Mouse (Mus musculus) myocyte (in vitro differentiated cells): ENCODE data around the gene 4930412O13Rik. TPM values are rescaled to one million over a fixed set of nuclear protein-coding genes. Genes with fewer than 3 reads are reported as not detected.

Source experiments
- H3K27me3 ChIP-seq: one replicate; pipeline ENCODE4 v1.6.1; 2011; ENCODE audit not compliant: control insufficient read depth, insufficient read depth, insufficient read length
- H3K36me3 ChIP-seq: one replicate; pipeline ENCODE4 v1.6.1; 2011; ENCODE audit not compliant: control insufficient read depth, insufficient read depth
- H3K4me2 ChIP-seq: one replicate; pipeline ENCODE4 v1.6.1; 2011; ENCODE audit warnings: low read depth, control low read depth
- H3K4me3 ChIP-seq: one replicate; pipeline ENCODE4 v1.5.1; 2011; ENCODE audit warnings: mild to moderate bottlenecking, control low read depth, moderate library complexity
- H3K79me2 ChIP-seq: one replicate; pipeline ENCODE4 v1.6.1; 2011; ENCODE audit not compliant: control insufficient read depth, insufficient read depth
- H3ac ChIP-seq: one replicate; pipeline ENCODE4 v1.6.1; 2011; ENCODE audit not compliant: control insufficient read depth, insufficient read length
- CEBPB ChIP-seq: IDR thresholded peaks from 2 replicates; pipeline ENCODE4 v1.6.1; 2011; ENCODE audit warnings: mild to moderate bottlenecking, moderate library complexity; ENCODE audit not compliant: poor library complexity, insufficient read depth, severe bottlenecking
- E2F4 ChIP-seq: IDR thresholded peaks from one replicate; pipeline ENCODE4 v1.6.1; 2011; ENCODE audit warnings: mild to moderate bottlenecking, control low read depth, moderate library complexity; ENCODE audit not compliant: insufficient read depth
- MAX ChIP-seq: IDR thresholded peaks from one replicate; pipeline ENCODE4 v1.6.1; 2011; ENCODE audit warnings: low read depth, mild to moderate bottlenecking, control low read depth
- MYOD1 ChIP-seq, 3 experiments: IDR thresholded peaks; one replicate each; pipeline ENCODE4 v1.6.1; 2011; ENCODE audit warnings: control low read depth in 2 of 3, low read depth in 2 of 3, mild to moderate bottlenecking in 2 of 3, moderate library complexity in 1 of 3; ENCODE audit not compliant: insufficient read length in 2 of 3, control insufficient read depth in 1 of 3
- MYOG ChIP-seq, 3 experiments: IDR thresholded peaks; one replicate each; pipeline ENCODE4 v1.6.1; 2011; ENCODE audit warnings: control low read depth in 2 of 3, low read depth in 2 of 3, mild to moderate bottlenecking in 2 of 3; ENCODE audit not compliant: insufficient read length in 2 of 3, control insufficient read depth in 1 of 3, insufficient read depth in 1 of 3
- POLR2A ChIP-seq: IDR thresholded peaks from one replicate; pipeline ENCODE4 v1.6.1; 2011; ENCODE audit warnings: low read depth, mild to moderate bottlenecking, control low read depth, moderate library complexity; ENCODE audit not compliant: insufficient read length
- POLR2AphosphoS2 ChIP-seq: IDR thresholded peaks from one replicate; pipeline ENCODE4 v1.6.1; 2011; ENCODE audit warnings: low read depth, control low read depth; ENCODE audit not compliant: insufficient read length
- REST ChIP-seq: IDR thresholded peaks from one replicate; pipeline ENCODE4 v1.6.1; 2011; ENCODE audit warnings: mild to moderate bottlenecking, control low read depth, moderate library complexity; ENCODE audit not compliant: insufficient read depth, insufficient read length
- SRF ChIP-seq: IDR thresholded peaks from one replicate; pipeline ENCODE4 v1.6.1; 2011; ENCODE audit warnings: low read depth; ENCODE audit not compliant: control insufficient read depth, insufficient read length
- TCF12 ChIP-seq: IDR thresholded peaks from one replicate; pipeline ENCODE4 v1.6.1; 2011; ENCODE audit warnings: mild to moderate bottlenecking, control low read depth; ENCODE audit not compliant: poor library complexity, insufficient read depth, severe bottlenecking
- TCF3 ChIP-seq: IDR thresholded peaks from one replicate; pipeline ENCODE4 v1.6.1; 2011; ENCODE audit warnings: low read depth, control low read depth; ENCODE audit not compliant: insufficient read length
- USF1 ChIP-seq: IDR thresholded peaks from one replicate; pipeline ENCODE4 v1.6.1; 2011; ENCODE audit warnings: low read depth, mild to moderate bottlenecking, control low read depth, moderate library complexity
- polyA plus RNA-seq: library from polyadenylated mRNA; unstranded; fragments of >200 nt; fragmentation: generic; extraction: Trizol; gene quantifications from one replicate; pipeline ENCODE4 v1.2.1, GENCODE M21; 2012; ENCODE audit warnings: missing spikeins

The 4930412O13Rik gene
- polyA plus RNA-seq, 1 experiment: not detected

DNA sequence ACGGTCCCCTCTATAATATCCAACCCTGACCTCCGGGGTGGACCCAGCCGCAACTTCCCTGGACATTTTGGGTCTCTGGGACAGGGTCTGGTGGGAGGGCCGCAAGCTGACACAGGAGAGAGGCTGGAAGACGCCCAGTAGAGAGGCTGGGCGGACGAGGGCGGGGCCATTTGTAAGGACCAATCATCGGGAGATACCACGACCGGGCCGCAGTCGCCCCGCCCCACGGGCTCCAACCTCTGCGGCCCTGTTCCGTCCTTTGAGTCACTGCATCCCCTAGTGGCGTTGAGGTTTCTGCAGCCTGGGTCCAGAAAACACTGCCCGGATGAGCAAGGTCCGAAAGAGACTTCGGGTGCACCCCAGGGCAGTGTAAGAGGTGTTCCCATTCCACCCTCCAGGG lies 1.6 kb upstream of the 4930412O13Rik start:
- no peaks in the 10 kb centered on the region for H3K27me3 ChIP-seq
- peak overlapping the region; percentile 74 for H3K4me2 ChIP-seq
- peak overlapping the region; percentile 74 for H3K4me3 ChIP-seq
- H3ac ChIP-seq: peak overlapping the region; percentile 20
- peaks cover 8% of the 10 kb centered on the region for H3K79me2 ChIP-seq
- no peak for TF ChIP-seq MAX
- no peak for TF ChIP-seq E2F4
- no peak for TF ChIP-seq SRF
- no peak for TF ChIP-seq REST
- TF ChIP-seq POLR2AphosphoS2: peak; percentile 35
- no peak for TF ChIP-seq MYOD1 (IDR thresholded peaks at IDR 0.05; ENCODE audit: control insufficient read depth in 1 of 3, insufficient read length in 2 of 3, low read depth in 2 of 3)
- no peak for TF ChIP-seq CEBPB
- no peak for TF ChIP-seq TCF12
- TF ChIP-seq USF1: no peak
- TF ChIP-seq POLR2A: peak; percentile 61
- TF ChIP-seq TCF3: no peak
- peak in 1 of 3 experiments; percentile 19 for TF ChIP-seq MYOG (IDR thresholded peaks at IDR 0.05; ENCODE audit: control insufficient read depth in 1 of 3, insufficient read depth in 1 of 3, insufficient read length in 2 of 3, low read depth in 2 of 3)
- H3K36me3 ChIP-seq: no peaks in the 10 kb centered on the region

DNA sequence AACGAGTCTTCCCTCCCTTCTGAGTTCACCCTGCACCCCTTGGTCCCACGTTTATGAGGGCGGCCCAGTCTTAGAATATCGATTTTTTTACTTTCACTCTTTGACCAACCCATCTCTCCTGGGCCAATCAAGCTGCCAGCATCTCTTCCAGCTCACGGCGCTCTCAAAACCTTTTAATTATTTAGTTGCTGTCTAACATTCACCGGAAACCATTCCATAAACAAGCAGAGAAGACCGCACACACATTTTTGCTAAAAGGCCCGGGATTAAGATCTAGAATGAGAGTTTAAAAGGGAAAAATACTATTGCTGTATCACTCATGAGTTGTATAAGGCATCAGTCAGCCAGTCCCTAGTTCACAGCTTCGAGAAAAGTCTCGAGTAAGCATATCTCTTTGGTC lies 781 bp upstream of the 4930412O13Rik start:
- H3K4me2 ChIP-seq: peak overlapping the region; percentile 67
- H3K79me2 ChIP-seq: peaks cover 8% of the 10 kb centered on the region
- peak overlapping the region; percentile 74 for H3K4me3 ChIP-seq
- TF ChIP-seq REST (no peak), MYOG (IDR thresholded peaks at IDR 0.05; ENCODE audit: control insufficient read depth in 1 of 3, insufficient read depth in 1 of 3, insufficient read length in 2 of 3, low read depth in 2 of 3) (no peak), TCF3 (no peak), POLR2A (no peak), POLR2AphosphoS2 (no peak), E2F4 (no peak), SRF (no peak), MYOD1 (IDR thresholded peaks at IDR 0.05; ENCODE audit: control insufficient read depth in 1 of 3, insufficient read length in 2 of 3, low read depth in 2 of 3) (no peak), CEBPB (no peak), TCF12 (no peak), MAX (no peak), USF1 (no peak)
- no peak overlapping the region for H3ac ChIP-seq
- no peaks in the 10 kb centered on the region for H3K27me3 ChIP-seq
- no peaks in the 10 kb centered on the region for H3K36me3 ChIP-seq

DNA sequence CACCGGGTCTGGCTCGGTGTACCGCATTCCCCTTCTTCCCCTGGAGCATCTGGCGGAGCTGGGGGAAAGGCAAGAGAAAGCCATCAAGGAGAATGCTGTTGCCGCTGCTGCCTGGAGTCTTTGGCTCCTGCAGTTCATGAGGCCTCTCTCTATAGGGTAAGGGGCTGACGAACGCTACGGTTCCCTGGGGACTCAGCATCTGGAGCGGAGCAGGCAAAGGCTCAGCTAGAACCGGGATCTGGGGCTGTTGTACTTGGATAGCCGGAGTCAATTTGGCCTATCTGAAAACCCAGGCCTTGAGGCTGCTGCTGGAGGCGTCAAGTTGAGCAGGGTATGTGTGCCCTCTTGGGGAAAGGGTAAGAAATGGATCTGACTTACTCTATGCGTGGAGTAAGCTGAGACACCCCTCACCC lies 565 bp downstream of the 4930412O13Rik start:
- Histone ChIP-seq H3K4me3 (no peak overlapping the region), H3K27me3 (no peaks in the 10 kb centered on the region), H3K36me3 (no peaks in the 10 kb centered on the region), H3K4me2 (no peak overlapping the region), H3ac (no peak overlapping the region), H3K79me2 (peaks cover 4% of the 10 kb centered on the region)
- TF ChIP-seq CEBPB (no peak), TCF3 (no peak), USF1 (no peak), TCF12 (no peak), SRF (no peak)

DNA sequence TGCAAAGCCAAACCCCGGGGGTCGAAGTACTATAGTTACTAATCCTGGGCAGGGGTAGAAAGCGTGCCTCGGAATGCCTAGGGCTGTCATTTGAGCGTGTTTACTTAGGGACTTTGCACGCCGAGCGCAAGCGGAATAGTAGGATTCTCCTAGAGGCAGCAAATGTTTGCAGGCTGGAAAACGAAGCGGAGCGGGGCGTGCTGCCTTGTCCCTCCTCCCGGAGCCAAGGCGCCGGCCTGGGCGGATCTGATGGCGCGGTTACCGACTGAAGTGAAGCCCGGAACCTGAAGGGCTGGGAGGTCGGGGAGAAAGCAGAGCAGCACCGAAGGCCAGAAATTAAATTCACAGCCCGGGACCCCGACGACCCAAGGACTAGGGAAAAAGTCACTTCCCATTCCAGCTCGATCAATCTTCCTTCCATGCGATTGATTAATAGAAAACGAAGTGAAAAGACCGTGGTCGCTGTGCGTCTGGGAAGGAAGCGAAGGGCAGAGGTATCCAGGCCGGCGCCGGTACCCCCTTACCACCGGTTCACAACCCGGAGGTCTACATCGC lies 1.4 kb downstream of the 4930412O13Rik start:
- Histone ChIP-seq H3K4me2 (no peak overlapping the region), H3K27me3 (no peaks in the 10 kb centered on the region)

More for the DNA sequence above, 1.4 kb downstream of the 4930412O13Rik start:
- no peaks in the 10 kb centered on the region for H3K79me2 ChIP-seq
- H3K4me3 ChIP-seq: no peak overlapping the region
- H3K36me3 ChIP-seq: no peaks in the 10 kb centered on the region
- H3ac ChIP-seq: no peak overlapping the region
- TF ChIP-seq E2F4 (no peak), SRF (no peak), USF1 (no peak), TCF3 (no peak), MYOG (IDR thresholded peaks at IDR 0.05; ENCODE audit: control insufficient read depth in 1 of 3, insufficient read depth in 1 of 3, insufficient read length in 2 of 3, low read depth in 2 of 3) (no peak), REST (no peak), MYOD1 (IDR thresholded peaks at IDR 0.05; ENCODE audit: control insufficient read depth in 1 of 3, insufficient read length in 2 of 3, low read depth in 2 of 3) (no peak)
